17 mouse cellular contexts compared by ENCODE assay signal in genomic region chr4:56220531-56220930, GRCm38 (mm10).
DNase-seq lines count a peak whose midpoint lies in the region; ATAC-seq and TF ChIP-seq lines count a peak whose summit lies in the region.
"Had no signal": no experiment of that assay in that cellular context is flagged by ENCODE, and none has a peak within 500 bp of the region (broad histone marks: within the 10 kb centered on the region; RNA-seq: fewer than 3 reads in every experiment).

No protein-coding gene starts in this region.

- no peaks in the 10 kb centered on the region for H3K9me3 ChIP-seq in lung, embryonic 14.5 days (ENCODE audit: low read depth, low read length)
- H3K9me3 ChIP-seq in hindbrain, embryonic 16.5 days (ENCODE audit: control insufficient read depth, low read length) = no peaks in the 10 kb centered on the region
- H3K9me3 ChIP-seq: heart, embryonic 12.5 days; liver, embryonic 13.5 days had no signal

- DNase-seq in adrenal gland, adult 2 months = peak; percentile 18
- DNase-seq in adrenal gland, postnatal 25 days = no peak
- peak; percentile 66 for DNase-seq in lung, embryonic 14.5 days
- no peak for DNase-seq in lung, adult 2 months
- DNase-seq in mesoderm, embryonic 11.5 days (ENCODE audit: low read depth, low spot score) = peak; percentile 54
- no peak for DNase-seq in frontal cortex, postnatal 14 days (ENCODE audit: low spot score in 2 of 2)
- no peak for DNase-seq in kidney, adult 11 months
- DNase-seq: adrenal gland, postnatal 36 days; cerebellum, postnatal 25 days; heart, postnatal 4 days; kidney, adult 18-20 months; left cerebral cortex, postnatal 4 days; liver, embryonic 13.5 days; thymus, postnatal 4 days had no signal

- H3K4me2 ChIP-seq in lung, embryonic 14.5 days = no peak overlapping the region
- no peak overlapping the region for H3K4me2 ChIP-seq in hindbrain, embryonic 16.5 days (ENCODE audit: low read length)
- H3K4me2 ChIP-seq: heart, embryonic 12.5 days; liver, embryonic 13.5 days had no signal

- WGBS in lung, embryonic 14.5 days = 26% methylated on average over 8 of the region's 8 CpGs
- WGBS in lung, adult 2 months = 61% methylated on average over 8 of the region's 8 CpGs
- WGBS in hindbrain, embryonic 16.5 days = 31% methylated on average over 8 of the region's 8 CpGs

- H3K27ac ChIP-seq in lung, embryonic 14.5 days (ENCODE audit: low read depth) = no peak overlapping the region
- no peak overlapping the region for H3K27ac ChIP-seq in hindbrain, embryonic 16.5 days (ENCODE audit: low read depth, low read length)
- H3K27ac ChIP-seq: liver, embryonic 13.5 days; stomach, postnatal 0 days had no signal

- H3K9ac ChIP-seq in lung, embryonic 14.5 days = no peak overlapping the region
- H3K9ac ChIP-seq in hindbrain, embryonic 16.5 days (ENCODE audit: low read depth, low read length) = no peak overlapping the region
- H3K9ac ChIP-seq: heart, embryonic 12.5 days; liver, embryonic 13.5 days had no signal

- 0 out of 2 replicates have a peak, but pooled peaks cover 2% of the 10 kb centered on the region for H3K27me3 ChIP-seq in lung, embryonic 14.5 days (ENCODE audit: insufficient read depth, low read length)
- H3K27me3 ChIP-seq in hindbrain, embryonic 16.5 days (replicated peaks; ENCODE audit: control insufficient read depth, insufficient read depth, low read length) = peaks cover 2% of the 10 kb centered on the region; the same call in 1 of the 2 replicates
- H3K27me3 ChIP-seq: heart, embryonic 12.5 days; liver, embryonic 13.5 days had no signal

- H3K4me3 ChIP-seq in lung, embryonic 14.5 days (ENCODE audit: low read depth, low read length) = no peak overlapping the region
- no peak overlapping the region for H3K4me3 ChIP-seq in lung, adult 2 months (replicated peaks; ENCODE audit: extremely low read depth, low read depth, low read length)
- no peak overlapping the region for H3K4me3 ChIP-seq in hindbrain, embryonic 16.5 days (ENCODE audit: low read length)
- H3K4me3 ChIP-seq: heart, embryonic 12.5 days; liver, embryonic 13.5 days had no signal

- no peak for TF ChIP-seq CTCF in lung, embryonic 14.5 days (IDR thresholded peaks at IDR 0.05; ENCODE audit: low read depth)
- no peak for TF ChIP-seq CTCF in lung, adult 2 months (IDR thresholded peaks at IDR 0.05; ENCODE audit: insufficient read depth, low read length)

- H3K36me3 ChIP-seq in lung, embryonic 14.5 days (ENCODE audit: insufficient read depth) = no peaks in the 10 kb centered on the region
- H3K36me3 ChIP-seq in hindbrain, embryonic 16.5 days (ENCODE audit: control insufficient read depth, insufficient read depth, low read length) = no peaks in the 10 kb centered on the region
- H3K36me3 ChIP-seq: heart, embryonic 12.5 days; liver, embryonic 13.5 days had no signal

- peak; percentile 42; the same call in 1 of the 2 replicates for ATAC-seq in lung, embryonic 14.5 days (ENCODE audit: insufficient read depth)
- peak; percentile 52; the same call in 1 of the 2 replicates for ATAC-seq in hindbrain, embryonic 16.5 days

- no peak for TF ChIP-seq POLR2A in lung, adult 2 months (IDR thresholded peaks at IDR 0.05; ENCODE audit: borderline replicate concordance, extremely low read depth, low read depth, low read length)

- 0 out of 2 replicates have a peak, but pooled peaks cover 5% of the 10 kb centered on the region for H3K4me1 ChIP-seq in lung, embryonic 14.5 days (ENCODE audit: insufficient read depth)
- peaks cover 5% of the 10 kb centered on the region; the same call in 1 of the 2 replicates for H3K4me1 ChIP-seq in lung, adult 2 months (ENCODE audit: control insufficient read depth, insufficient read depth, low read length)
- H3K4me1 ChIP-seq in hindbrain, embryonic 16.5 days (ENCODE audit: control insufficient read depth, insufficient read depth, low read depth, low read length) = peaks cover 5% of the 10 kb centered on the region; the same call in 1 of the 2 replicates
- H3K4me1 ChIP-seq: liver, embryonic 13.5 days had no signal

Comparison
In these comparisons a context has a peak if more than half of its experiments do, and no peak if none do; other contexts are left out.
1. DNase-seq: peak in adrenal gland, adult 2 months (single experiment), lung, embryonic 14.5 days (single experiment) and mesoderm, embryonic 11.5 days (single experiment); none in adrenal gland, postnatal 25 days (single experiment), lung, adult 2 months (single experiment), frontal cortex, postnatal 14 days (0 of 2) and kidney, adult 11 months (single experiment).